Mouse (Mus musculus): ENCODE data around the gene Exoc8.

DNA sequence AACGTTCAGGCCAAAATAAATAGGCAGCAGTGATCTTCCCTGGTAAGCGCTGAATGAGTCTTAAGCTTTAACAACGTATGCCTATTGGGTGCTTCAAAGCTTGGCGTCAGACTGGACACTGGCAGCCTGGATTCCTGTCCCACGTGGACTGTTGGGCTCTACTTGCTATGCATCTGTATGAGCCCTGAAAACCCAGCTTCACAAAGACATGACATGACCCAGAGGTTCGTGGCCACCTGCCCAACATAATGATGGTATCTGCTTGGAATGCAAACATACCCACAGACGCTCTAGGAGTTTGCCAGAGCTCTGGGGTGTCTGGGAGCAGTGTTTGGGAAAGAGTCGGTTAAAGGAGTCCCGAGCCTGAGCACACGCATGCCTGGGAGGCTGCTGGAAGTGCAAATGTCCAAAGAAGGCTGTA is 28.9 kb upstream of the Exoc8 start:
- TF ChIP-seq CTCF (IDR thresholded peaks at IDR 0.05; ENCODE audit: control insufficient read depth, insufficient read depth, insufficient replicate concordance, low read depth, low read length) (no peak), POLR2A (IDR thresholded peaks at IDR 0.05; ENCODE audit: control insufficient read depth, low read depth, low read length) (no peak)
